Mouse (Mus musculus) ES-Bruce4 (cell line): Measurements from ENCODE around the gene Dennd5b.

ENCODE experiments used
- CTCF ChIP-seq: IDR thresholded peaks from one replicate; pipeline ENCODE4 v1.8.1; 2011; ENCODE audit warnings: low read depth, low read length
- EP300 ChIP-seq: IDR thresholded peaks from 2 replicates; pipeline ENCODE4 v1.6.1; 2011; ENCODE audit warnings: low read depth, low read length; ENCODE audit not compliant: insufficient read depth

DNA sequence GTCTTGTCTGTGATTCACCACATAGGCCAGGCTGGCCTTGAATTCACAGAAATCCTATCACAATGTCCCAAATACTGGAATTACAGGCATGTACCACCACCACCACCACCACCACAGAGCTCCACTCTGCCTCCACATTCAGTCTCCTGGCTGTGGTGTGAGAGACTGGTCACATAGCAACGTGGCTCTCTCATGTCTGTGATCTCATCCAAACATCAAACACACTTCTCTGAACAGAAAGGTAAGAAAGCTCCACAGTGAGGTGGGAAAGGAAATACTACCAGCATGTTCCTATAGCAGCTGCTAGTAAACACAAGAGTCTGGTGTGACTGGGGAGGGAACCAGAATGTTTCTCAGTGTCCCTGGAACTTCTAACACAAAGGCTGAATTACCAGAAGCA lies 140.2 kb downstream of the Dennd5b start:
- TF ChIP-seq CTCF (no peak), EP300 (no peak)
